Mouse (Mus musculus) retina, adult 2 months (tissue): ENCODE measurements around the gene Nrp1.

Experiments used
- DNase-seq: peaks from one replicate; pipeline ENCODE4 v3.0.0-alpha.2; 2012; ENCODE audit warnings: low read depth, low spot score

Gene Nrp1

DNA sequence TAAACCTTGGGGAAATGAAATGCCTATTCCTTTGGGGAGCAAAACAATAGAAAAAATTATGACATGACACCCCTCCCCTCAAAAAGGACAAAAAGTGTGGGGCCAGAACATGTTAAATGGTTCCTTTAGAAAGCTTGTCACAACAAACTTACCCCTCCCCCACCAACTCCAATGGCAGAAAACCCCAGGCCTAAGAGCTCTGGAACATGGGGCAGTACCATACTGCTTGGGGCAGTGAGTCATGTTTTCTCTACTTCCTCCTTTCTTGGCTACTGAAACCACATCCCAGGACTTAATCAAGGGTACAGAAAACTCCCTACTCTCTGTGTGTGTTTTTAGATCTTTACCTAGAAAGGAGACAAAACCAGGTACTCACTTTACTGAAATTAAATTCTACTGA lies 147.5 kb downstream of the Nrp1 start:
- no peak for DNase-seq

DNA sequence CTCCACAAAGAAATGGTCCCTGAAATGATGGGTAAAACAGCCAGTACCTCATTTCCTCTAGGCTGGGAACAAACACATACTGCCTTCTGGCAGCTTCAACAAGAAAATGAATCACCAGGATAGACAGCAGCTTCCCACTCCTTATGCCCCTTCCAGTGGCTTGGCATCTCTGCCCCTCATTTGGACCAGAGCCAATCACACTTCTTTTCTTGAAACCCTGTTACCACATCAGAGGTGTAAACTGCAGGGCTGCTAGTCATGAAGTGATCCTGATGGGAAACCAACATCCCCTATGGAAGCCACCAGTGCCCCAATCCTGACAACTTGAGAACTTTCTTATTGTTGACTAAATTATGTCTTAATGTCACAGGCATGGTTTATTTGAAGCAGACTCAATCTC lies 150.3 kb downstream of the Nrp1 start:
- no peak for DNase-seq

DNA sequence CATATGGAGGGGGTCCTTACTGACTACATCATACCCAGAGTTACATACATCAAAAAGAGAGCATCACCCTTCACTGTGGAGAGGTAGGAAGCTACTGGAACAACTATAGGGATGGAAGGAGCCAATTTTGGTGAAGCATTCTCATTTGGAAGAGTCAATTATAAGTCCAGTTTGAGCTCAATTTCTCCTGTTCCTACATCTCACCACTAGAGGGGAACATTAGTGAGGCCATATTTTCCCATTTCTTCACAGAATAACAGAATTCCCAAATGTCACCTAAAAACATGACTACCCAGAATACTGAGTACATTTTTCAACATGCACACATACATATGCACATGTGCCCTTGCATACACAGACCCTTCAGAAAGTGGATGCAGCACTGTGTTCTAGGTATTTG lies 152.6 kb downstream of the Nrp1 start:
- DNase-seq: no peak

GRCm38 (mm10) chr8:128511732-128512131 lies 153.3 kb downstream of the Nrp1 start:
- no peak for DNase-seq

DNA sequence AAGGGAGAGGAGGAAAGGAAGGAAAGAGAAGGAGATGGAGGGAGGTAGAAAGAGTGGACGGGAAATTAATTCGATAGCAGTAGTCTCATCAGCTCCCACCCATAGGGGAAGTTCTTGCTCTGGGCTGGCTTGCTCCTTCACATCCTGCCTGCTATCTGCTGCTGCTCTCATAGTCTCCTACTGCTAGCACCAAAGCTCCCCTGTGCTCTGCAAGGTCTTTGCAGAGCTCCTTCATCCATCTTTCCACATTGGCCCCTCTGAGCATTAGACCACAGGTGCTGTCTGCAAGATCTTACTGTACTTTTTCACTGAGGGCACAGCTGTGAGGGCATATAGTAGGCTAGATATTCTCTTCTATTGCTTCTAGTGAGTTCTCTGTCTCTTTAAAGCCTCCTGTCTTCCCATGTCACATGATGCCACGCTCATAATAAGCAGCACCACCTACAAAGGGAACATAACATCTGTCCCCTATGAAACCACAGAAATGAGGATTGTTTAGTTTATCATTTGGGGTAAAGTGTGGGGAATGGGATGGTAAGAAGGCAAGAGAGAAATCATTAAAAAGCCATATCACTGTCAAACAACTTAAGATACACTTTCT lies 158.5 kb downstream of the Nrp1 start:
- no peak for DNase-seq

- no peak for DNase-seq
These were observed 159.2 kb downstream of the Nrp1 start for GRCm38 (mm10) chr8:128517546-128518102.

GRCm38 (mm10) chr8:128519366-128519765 lies 161.0 kb downstream of the Nrp1 start:
- DNase-seq: no peak

DNA sequence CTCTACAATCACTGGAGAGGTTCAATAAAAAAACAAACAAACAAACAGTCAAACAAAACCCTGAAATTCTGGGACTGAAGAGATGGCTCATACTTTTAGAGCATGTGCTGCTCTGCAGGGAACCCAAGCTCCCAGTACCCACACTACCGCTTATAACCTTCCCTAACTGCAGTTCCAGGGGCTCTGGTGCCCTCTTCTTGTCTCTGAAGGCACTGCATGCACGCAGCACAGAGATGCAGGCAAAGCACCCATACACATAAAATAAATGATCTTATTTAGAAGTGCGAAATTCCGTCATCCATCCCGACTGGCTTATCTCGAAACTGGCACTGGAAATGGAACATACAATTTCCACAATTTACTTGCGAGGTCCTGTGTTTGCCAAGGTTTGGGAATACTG lies 165.4 kb downstream of the Nrp1 start:
- no peak for DNase-seq

GRCm38 (mm10) chr8:128525912-128526311 lies 167.5 kb downstream of the Nrp1 start:
- no peak for DNase-seq

GRCm38 (mm10) chr8:128528591-128529383 lies 170.4 kb downstream of the Nrp1 start:
- DNase-seq: no peak

DNA sequence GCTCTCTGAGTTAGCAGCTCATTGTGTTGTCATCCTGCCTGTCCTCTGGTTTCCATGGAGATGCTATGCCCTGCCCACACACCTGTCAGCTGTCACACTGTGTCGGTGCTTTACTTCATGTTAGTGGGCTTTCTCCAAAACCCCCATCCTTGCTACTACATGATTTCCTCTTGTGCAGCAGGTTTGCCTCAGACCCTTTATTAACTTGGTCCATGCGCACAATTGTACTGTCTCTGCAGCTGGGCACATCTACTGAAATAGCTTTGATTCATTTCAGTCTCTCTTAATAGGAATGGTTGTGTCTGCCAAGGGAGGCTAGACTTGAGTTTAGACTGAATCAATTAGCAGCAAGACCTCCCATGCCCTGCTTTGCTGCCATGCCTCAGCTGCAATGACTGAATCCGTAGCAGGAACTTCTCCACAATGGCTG lies 176.1 kb downstream of the Nrp1 start:
- DNase-seq: no peak

DNA sequence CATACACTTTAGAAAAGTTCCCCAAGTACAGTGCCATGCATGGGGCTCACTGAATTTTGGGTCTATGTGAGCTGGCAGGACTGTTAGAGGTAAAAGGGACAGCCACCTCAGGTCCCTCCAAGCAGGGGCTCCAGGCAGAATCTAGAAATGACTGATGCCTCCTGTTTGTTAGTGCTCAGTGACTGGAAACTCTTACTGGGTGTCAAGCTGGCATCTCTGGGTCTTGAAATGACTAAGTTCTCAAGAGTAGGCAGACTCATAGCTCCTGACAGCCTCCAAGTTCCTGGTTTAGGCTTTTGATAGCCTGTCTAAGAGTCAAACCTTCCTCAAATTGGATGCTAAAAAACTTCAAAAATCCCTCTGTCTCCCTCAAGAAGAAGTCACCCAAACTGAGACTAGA lies 177.3 kb downstream of the Nrp1 start:
- DNase-seq: no peak

DNA sequence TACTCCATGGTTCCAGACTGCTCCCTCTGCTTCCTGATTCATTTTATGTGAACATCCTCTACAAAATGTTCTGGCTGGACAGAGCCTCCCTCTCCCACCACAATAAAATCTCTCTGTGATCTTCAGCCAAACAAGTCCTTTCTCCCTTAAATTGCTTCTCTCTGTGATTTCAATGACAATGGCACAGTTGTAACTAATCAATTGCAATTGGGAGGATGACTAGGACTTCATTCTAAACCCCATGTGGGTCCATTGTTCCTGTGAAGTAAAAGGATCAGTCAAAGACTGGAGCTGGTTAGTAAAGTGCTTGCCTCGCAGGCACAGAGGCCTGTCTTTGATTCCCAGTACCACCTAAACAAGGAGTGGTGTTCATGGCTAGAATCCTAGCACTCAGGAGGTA lies 180.0 kb downstream of the Nrp1 start:
- no peak for DNase-seq

- no peak for DNase-seq
These were observed 183.1 kb downstream of the Nrp1 start for GRCm38 (mm10) chr8:128541355-128542090.

- DNase-seq: no peak
These were observed 185.9 kb downstream of the Nrp1 start for GRCm38 (mm10) chr8:128544128-128544846.

DNA sequence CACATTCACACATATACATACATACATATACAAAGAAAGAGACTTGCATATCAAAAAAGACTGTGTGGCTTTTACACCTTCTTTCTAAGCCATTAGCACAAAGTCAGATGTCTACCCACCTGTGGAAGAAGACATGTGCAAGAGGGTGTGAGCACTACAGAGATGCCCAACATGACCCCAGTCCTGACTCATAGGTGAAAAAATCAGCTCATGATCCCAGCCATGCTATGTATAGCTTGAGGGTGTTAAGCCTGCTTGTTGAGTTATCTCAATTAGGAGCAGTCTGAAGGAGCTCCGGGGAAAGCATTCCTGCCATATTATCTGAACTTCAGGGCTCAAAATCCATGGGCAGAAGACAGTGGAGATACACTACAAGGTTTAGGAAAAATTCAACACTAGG lies 187.9 kb downstream of the Nrp1 start:
- no peak for DNase-seq

DNA sequence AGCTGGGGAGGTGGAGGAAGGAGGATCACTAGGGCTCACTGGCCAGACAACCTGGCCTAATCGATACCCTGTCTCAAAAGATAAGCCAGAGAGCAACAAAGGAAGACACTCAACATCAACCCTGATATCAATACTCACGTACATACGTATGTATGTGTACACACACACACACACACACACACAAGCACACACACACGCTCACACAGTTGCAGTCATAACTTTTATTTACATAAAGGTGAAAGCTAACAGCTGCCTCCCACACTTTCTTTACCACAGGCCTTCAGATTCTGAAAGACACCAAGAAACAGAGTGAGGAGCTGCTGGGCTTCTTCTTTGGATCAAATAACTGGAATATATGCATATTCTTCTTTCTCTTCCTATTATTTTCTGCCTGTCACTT lies 189.0 kb downstream of the Nrp1 start:
- DNase-seq: no peak

DNA sequence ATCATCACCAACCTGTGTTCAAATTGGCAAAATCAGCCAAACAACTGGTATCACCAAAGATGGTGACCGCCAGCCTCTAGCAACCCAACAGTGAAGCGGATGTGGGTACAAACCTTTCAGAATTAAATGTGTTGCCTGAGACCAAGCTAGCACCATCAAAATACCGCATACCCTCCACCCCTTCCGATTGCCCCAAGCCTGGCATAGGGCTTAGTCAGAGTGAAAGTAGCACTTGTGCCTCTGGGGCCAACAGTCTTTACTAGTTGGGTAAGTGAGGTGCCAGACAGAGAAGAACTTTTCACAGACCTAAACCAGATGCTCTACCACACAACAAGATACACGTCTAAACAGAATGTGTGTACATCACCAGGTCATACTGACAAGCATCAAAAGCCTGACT lies 191.3 kb downstream of the Nrp1 start:
- DNase-seq: no peak

DNA sequence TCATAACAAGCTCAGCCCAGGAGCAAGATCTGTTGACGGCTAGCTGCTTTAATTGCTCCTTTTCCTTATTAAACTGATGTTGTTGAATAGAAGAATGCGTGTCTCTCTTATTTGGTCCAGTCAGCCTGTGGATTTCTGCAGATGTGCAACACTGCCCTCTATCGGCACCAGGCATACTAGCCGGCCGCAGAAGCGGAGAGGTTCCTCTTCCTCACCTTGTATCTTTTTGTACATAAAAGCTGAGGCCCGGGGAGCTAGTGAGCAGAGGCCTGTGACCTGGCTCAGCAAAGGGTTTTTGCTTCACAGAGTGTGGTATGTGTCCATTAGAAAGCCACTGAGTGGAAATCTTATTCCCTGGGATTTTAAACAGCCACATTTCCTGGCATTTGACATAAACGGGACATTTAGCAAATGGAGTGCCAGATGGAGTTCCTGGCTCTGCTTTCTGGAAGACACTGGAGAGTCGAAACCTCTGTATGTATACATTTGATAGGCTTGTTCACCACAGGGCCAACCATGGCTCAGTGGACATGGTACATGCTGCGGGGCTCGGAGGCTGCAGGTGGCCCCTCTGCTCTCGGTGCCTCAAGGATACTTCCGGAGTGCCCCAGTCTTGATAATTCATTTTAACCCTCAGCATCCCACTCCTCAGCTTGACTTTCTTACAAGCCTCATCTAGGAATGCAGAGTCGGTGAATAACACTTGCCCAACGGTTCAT lies 193.2 kb downstream of the Nrp1 start:
- peak; percentile 18 for DNase-seq
